Mouse (Mus musculus) A20 (cell line): ENCODE measurements around the gene Hist1h4a.
A peak's percentile ranks its signal among the peaks of the same experiment; 100 is the strongest.
"Not testable (repeated sequence)": the region's sequence is repeated elsewhere in the genome, so short reads cannot be mapped to it uniquely, and the experiment has no call there.

Source experiments
- DNase-seq: peaks from one replicate; pipeline ENCODE4 v3.0.0-alpha.2; 2011; ENCODE audit warnings: low read depth, low spot score

Gene Hist1h4a

GRCm38 (mm10) chr13:23743215-23743614 is 17.8 kb downstream of the Hist1h4a start:
- DNase-seq, result no peak

GRCm38 (mm10) chr13:23742007-23742406 is 19.0 kb downstream of the Hist1h4a start:
- peak; percentile 10 for DNase-seq

- peak; percentile 47 for DNase-seq
These were observed 20.1 kb downstream of the Hist1h4a start for GRCm38 (mm10) chr13:23740910-23741309.

- no peak for DNase-seq
These were observed 20.7 kb downstream of the Hist1h4a start for GRCm38 (mm10) chr13:23740256-23740840.

- no peak for DNase-seq
These were observed 21.1 kb downstream of the Hist1h4a start for GRCm38 (mm10) chr13:23739922-23740252.

GRCm38 (mm10) chr13:23739069-23739921 is 21.7 kb downstream of the Hist1h4a start:
- DNase-seq, result peak; percentile 95

- peak; percentile 97 for DNase-seq
These were observed 22.4 kb downstream of the Hist1h4a start, which contains the start of gene Hist1h1c for GRCm38 (mm10) chr13:23738677-23739068. Hist1h1c (plus strand) TSS chr13:23738808.

- no peak for DNase-seq
These were observed 23.0 kb downstream of the Hist1h4a start for GRCm38 (mm10) chr13:23738041-23738440.

- DNase-seq, result no peak
These were observed 23.9 kb downstream of the Hist1h4a start for GRCm38 (mm10) chr13:23737091-23737490.

- peak; percentile 46 for DNase-seq
These were observed 28.8 kb downstream of the Hist1h4a start for GRCm38 (mm10) chr13:23732156-23732804.

GRCm38 (mm10) chr13:23730479-23730878 is 30.6 kb downstream of the Hist1h4a start:
- DNase-seq, result no peak

GRCm38 (mm10) chr13:23729706-23730105 is 31.3 kb downstream of the Hist1h4a start:
- DNase-seq, result no peak

GRCm38 (mm10) chr13:23729192-23729525 is 31.9 kb downstream of the Hist1h4a start:
- no peak for DNase-seq

- DNase-seq, result no peak
These were observed 32.4 kb downstream of the Hist1h4a start for GRCm38 (mm10) chr13:23728472-23729191.

- no peak for DNase-seq
These were observed 35.8 kb downstream of the Hist1h4a start for GRCm38 (mm10) chr13:23725213-23725612.

- no peak for DNase-seq
These were observed 36.8 kb downstream of the Hist1h4a start for GRCm38 (mm10) chr13:23724239-23724638.

- not testable (repeated sequence) for DNase-seq
These were observed 43.3 kb downstream of the Hist1h4a start for GRCm38 (mm10) chr13:23717593-23718245.

- DNase-seq, result no peak
These were observed 43.9 kb downstream of the Hist1h4a start for GRCm38 (mm10) chr13:23717176-23717575.

GRCm38 (mm10) chr13:23716261-23717042 is 44.6 kb downstream of the Hist1h4a start:
- DNase-seq, result no peak
